Mouse (Mus musculus) liver, embryonic 16.5 days (tissue): ENCODE data around the gene Csnk1e. TPM values are rescaled to one million over a fixed set of nuclear protein-coding genes. Genes with fewer than 3 reads are reported as not detected.
A peak's percentile ranks its signal among the peaks of the same experiment; 100 is the strongest.

Experiments
- ATAC-seq: fragments of 200-750 bp; cut with Nextera tagmentation; 2 replicates; pipeline ENCODE4 v1.8.0; 2017; ENCODE audit warnings: low read depth, mild to moderate bottlenecking, moderate number of reproducible peaks, moderate library complexity
- H3K27ac ChIP-seq: fragments of 300-500 bp; sonication (generic); 2 replicates; pipeline ENCODE4 v1.5.1; 2014; ENCODE audit warnings: mild to moderate bottlenecking, low read length
- H3K27me3 ChIP-seq: fragments of 300-500 bp; sonication (generic); 2 replicates; pipeline ENCODE4 v1.6.1; 2014; ENCODE audit warnings: low read depth, low read length, mixed read lengths; ENCODE audit not compliant: control insufficient read depth, insufficient read depth
- H3K36me3 ChIP-seq: fragments of 300-500 bp; sonication (generic); 2 replicates; pipeline ENCODE4 v1.6.1; 2014; ENCODE audit warnings: mild to moderate bottlenecking; ENCODE audit not compliant: control insufficient read depth, insufficient read depth
- H3K4me1 ChIP-seq: fragments of 300-500 bp; sonication (generic); 2 replicates; pipeline ENCODE4 v1.6.1; 2014; ENCODE audit warnings: low read depth, low read length, mixed read lengths; ENCODE audit not compliant: control insufficient read depth
- H3K4me2 ChIP-seq: fragments of 300-500 bp; sonication (generic); 2 replicates; pipeline ENCODE4 v1.6.1; 2014; ENCODE audit warnings: low read depth, low read length, mixed read lengths
- H3K4me3 ChIP-seq: fragments of 300-500 bp; sonication (generic); 2 replicates; pipeline ENCODE4 v1.5.1; 2014; ENCODE audit warnings: low read depth, mild to moderate bottlenecking, low read length
- H3K9ac ChIP-seq: fragments of 300-500 bp; sonication (generic); 2 replicates; pipeline ENCODE4 v1.6.1; 2014; ENCODE audit warnings: low read depth, low read length
- H3K9me3 ChIP-seq: fragments of 300-500 bp; sonication (generic); replicated peaks from 2 replicates; pipeline ENCODE4 v1.6.1; 2016; ENCODE audit warnings: low read length; ENCODE audit not compliant: control insufficient read depth
- WGBS: fragments of 180-500 bp; shearing (Covaris S2); extraction: QIAGEN DNeasy Blood & Tissue Kit; methylation state at CpG from one replicate; pipeline ENCODE4 v1.1.7; 2014; ENCODE audit not compliant: insufficient replicate concordance; 5-methylcytosine and 5-hydroxymethylcytosine counted together
- polyA plus RNA-seq: library from polyadenylated mRNA; unstranded; fragments of >200 nt; fragmentation: Nextera tagmentation; extraction: Ambion mirVana; gene quantifications from 2 replicates; pipeline ENCODE4 v1.2.1, GENCODE M21; 2015

The Csnk1e gene
- polyA plus RNA-seq = 4.2 and 4.8 TPM in 2 replicates

- peak; percentile 74 for ATAC-seq
- Histone ChIP-seq H3K27ac (no peak within 1 kb of the TSS), H3K4me2 (peak within 1 kb of the TSS; percentile 42), H3K9ac (no peak within 1 kb of the TSS; the same call in 1 of the 2 replicates), H3K4me3 (peak within 1 kb of the TSS; percentile 19), H3K9me3 (no peaks in the 10 kb centered on the region), H3K4me1 (no peaks in the 10 kb centered on the region; the same call in 1 of the 2 replicates), H3K27me3 (no peaks in the 10 kb centered on the region), H3K36me3 (no peaks in the 10 kb centered on the region)
- 3% methylated on average over 24 of the region's 24 CpGs for WGBS
Measured at GRCm38 (mm10) chr15:79455106-79455810, at the start of gene Csnk1e. Csnk1e (minus strand) TSS chr15:79455566.

DNA sequence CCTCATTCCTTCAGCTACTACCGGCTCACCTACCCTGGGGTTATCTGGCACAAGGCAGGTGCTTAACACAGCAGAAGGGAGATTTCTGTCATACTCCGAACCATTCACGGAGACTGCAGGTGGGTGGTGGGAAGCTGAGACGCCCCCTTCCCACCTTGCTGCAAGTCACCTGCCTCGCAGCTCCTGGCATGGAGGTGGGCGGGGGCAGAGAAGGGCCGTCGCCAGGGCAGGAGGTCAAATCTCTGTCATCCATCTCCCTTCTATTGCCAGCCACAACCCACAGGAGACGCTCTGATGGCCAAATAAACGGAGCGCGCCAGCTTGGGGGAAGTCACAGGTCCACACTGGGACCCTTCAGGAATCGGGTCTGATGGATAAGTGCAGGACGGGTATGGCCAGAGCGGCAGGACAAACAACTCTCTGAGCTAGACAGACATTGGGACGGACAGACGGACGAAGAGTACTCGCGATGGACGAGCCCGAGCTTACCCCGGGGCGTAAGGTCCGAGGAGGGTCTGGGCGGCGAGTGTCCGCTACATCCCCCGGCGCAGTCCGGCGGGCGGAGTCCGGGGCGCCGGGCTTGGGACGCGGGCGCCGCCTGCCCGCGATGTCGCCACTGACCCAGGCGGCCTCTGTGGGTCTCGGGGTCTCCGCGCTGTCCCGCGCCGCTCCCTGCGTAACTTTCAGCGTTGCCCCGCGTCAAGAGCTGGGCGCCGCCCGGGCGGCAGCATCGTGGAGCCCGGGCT, 49.5 kb upstream of the Csnk1e start, which contains the start of gene Kcnj4:
Gene Kcnj4 (minus strand): TSS at position 535 of the 746 bp plus-strand sequence.
- whole genome bisulfite sequencing = 2% methylated on average over 60 of the region's 60 CpGs
- no peaks in the 10 kb centered on the region for H3K9me3 ChIP-seq
- no peaks in the 10 kb centered on the region for H3K36me3 ChIP-seq
- H3K9ac ChIP-seq = no peak within 1 kb of the TSS
- H3K27me3 ChIP-seq = peaks cover 79% of the 10 kb centered on the region
- H3K4me2 ChIP-seq = peak within 1 kb of the TSS; percentile 68
- H3K4me1 ChIP-seq = no peaks in the 10 kb centered on the region
- H3K4me3 ChIP-seq = peak within 1 kb of the TSS; percentile 49
- no peak within 1 kb of the TSS for H3K27ac ChIP-seq
- no peak for ATAC-seq

- H3K4me3 ChIP-seq = no peak overlapping the region
- H3K4me2 ChIP-seq = no peak overlapping the region
- H3K27me3 ChIP-seq = peaks cover 80% of the 10 kb centered on the region
- H3K27ac ChIP-seq = no peak overlapping the region
- H3K36me3 ChIP-seq = no peaks in the 10 kb centered on the region
- ATAC-seq = no peak
- H3K9me3 ChIP-seq = no peaks in the 10 kb centered on the region
- WGBS = 62% methylated on average over 5 of the region's 5 CpGs
- no peak overlapping the region for H3K9ac ChIP-seq
- no peaks in the 10 kb centered on the region for H3K4me1 ChIP-seq
Measured at GRCm38 (mm10) chr15:79503438-79503837, 48.1 kb upstream of the Csnk1e start.

- no peak for ATAC-seq
- no peaks in the 10 kb centered on the region for H3K4me1 ChIP-seq
- H3K9me3 ChIP-seq = no peaks in the 10 kb centered on the region
- H3K36me3 ChIP-seq = no peaks in the 10 kb centered on the region
- H3K27me3 ChIP-seq = peaks cover 75% of the 10 kb centered on the region
- H3K9ac ChIP-seq = no peak overlapping the region
- H3K4me3 ChIP-seq = no peak overlapping the region
- H3K27ac ChIP-seq = no peak overlapping the region
- no peak overlapping the region for H3K4me2 ChIP-seq
- WGBS = 12% methylated on average over 18 of the region's 18 CpGs
Measured at GRCm38 (mm10) chr15:79502891-79503341, 47.5 kb upstream of the Csnk1e start.

DNA sequence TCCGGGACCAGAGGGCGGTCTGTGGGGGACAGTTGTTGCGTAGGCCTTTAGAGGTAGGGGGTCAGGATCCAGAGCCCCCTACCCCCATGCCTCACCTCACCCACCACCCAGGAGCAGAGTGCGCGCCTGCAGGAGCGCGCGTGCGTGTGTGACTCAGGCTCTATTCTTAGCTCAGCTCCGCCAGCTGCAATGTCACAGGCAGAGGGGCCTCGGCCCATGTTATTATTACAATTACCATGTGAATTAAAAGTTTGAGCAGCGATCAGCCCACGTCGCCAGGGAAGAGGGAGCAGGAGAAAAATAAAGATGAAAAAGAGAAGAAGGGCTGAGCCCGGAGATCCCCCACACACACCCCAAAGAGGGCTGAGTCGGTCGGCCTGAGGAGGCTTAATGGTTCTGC, 44.7 kb upstream of the Csnk1e start:
- H3K9ac ChIP-seq = no peak overlapping the region
- 65% methylated on average over 17 of the region's 17 CpGs for WGBS
- H3K4me2 ChIP-seq = no peak overlapping the region
- no peak for ATAC-seq
- H3K4me1 ChIP-seq = no peaks in the 10 kb centered on the region
- H3K27ac ChIP-seq = no peak overlapping the region
- peaks cover 47% of the 10 kb centered on the region for H3K27me3 ChIP-seq
- H3K4me3 ChIP-seq = no peak overlapping the region
- H3K9me3 ChIP-seq = no peaks in the 10 kb centered on the region
- H3K36me3 ChIP-seq = no peaks in the 10 kb centered on the region

DNA sequence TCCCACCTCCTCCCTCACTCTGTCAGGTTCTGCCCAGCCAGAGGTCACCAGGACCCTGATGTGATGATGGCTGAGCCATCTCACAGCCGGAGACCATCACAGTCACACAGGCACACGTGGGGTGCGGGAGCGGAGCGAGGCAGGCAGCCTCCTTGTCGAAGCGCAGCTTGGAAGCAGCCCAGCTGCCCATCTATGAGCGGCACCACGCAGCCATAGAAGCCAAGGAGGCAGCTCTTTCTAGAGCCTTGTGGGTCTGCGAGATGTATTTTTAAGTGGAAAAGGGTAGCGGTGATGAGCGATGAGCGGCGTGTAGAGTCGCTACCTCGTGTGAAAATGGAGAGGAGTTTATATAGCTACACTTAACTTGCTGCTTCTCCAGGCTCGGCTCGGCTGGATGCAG, 38.2 kb upstream of the Csnk1e start:
- Histone ChIP-seq H3K9ac (no peak overlapping the region), H3K4me2 (no peak overlapping the region), H3K4me1 (no peaks in the 10 kb centered on the region), H3K36me3 (no peaks in the 10 kb centered on the region), H3K4me3 (no peak overlapping the region), H3K27ac (no peak overlapping the region), H3K9me3 (no peaks in the 10 kb centered on the region), H3K27me3 (peaks cover 12% of the 10 kb centered on the region)
- WGBS = 47% methylated on average over 18 of the region's 18 CpGs
- ATAC-seq = no peak

DNA sequence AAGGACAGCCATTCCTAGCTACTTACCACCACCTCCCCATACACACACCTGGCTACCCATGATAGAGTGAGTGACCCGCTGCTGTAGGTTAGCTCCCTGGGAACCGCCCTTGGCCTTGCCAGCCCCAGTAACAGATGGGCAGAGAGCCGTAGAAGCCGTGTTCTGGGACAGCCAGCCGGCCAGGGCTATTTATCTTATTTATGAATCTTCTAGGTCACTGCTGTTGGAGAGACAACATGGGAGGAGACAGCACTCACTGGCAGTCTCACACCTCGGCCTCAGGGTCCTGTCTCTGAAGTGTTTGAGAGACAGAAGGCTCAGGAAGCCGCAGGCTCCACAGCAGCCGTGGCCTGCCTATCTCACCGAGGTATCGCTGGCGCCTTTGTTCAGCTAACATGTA, 34.1 kb upstream of the Csnk1e start:
- Histone ChIP-seq H3K4me1 (no peaks in the 10 kb centered on the region), H3K27me3 (peaks cover 12% of the 10 kb centered on the region), H3K4me3 (no peak overlapping the region), H3K27ac (no peak overlapping the region), H3K9me3 (no peaks in the 10 kb centered on the region), H3K9ac (no peak overlapping the region), H3K36me3 (no peaks in the 10 kb centered on the region), H3K4me2 (no peak overlapping the region)
- ATAC-seq = no peak
- 60% methylated on average over 11 of the region's 11 CpGs for WGBS

DNA sequence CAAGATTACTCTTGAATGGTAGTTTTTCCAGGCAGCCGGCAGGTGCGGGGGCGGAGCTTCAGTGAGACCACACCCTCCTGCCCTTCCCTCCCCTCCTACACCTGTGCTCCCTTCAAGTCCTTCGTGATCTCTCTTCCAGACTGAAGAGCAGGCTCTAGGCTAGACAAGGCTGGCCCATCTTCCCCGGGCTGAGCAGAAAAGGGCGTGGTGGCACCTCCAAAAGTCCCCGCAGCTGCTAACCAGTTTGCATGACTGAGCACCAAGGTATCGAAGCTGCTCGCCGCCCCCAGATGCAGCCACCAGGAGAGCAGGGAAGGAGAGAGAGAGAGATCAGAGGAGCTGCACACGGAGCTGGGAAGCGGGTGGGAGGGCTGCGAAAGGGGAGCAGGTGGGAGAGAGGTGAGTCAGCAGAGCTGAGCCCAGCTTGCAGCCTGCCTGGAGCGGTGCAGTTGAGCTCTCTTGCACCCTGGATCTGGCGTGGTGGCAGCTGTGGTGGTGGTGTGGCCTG, 25.9 kb upstream of the Csnk1e start:
- Histone ChIP-seq H3K36me3 (no peaks in the 10 kb centered on the region), H3K9ac (no peak overlapping the region), H3K9me3 (no peaks in the 10 kb centered on the region), H3K4me2 (no peak overlapping the region), H3K27ac (no peak overlapping the region), H3K4me1 (no peaks in the 10 kb centered on the region), H3K4me3 (no peak overlapping the region), H3K27me3 (peaks cover 8% of the 10 kb centered on the region; the same call in 1 of the 2 replicates)
- WGBS = 11% methylated on average over 15 of the region's 15 CpGs
- no peak for ATAC-seq

DNA sequence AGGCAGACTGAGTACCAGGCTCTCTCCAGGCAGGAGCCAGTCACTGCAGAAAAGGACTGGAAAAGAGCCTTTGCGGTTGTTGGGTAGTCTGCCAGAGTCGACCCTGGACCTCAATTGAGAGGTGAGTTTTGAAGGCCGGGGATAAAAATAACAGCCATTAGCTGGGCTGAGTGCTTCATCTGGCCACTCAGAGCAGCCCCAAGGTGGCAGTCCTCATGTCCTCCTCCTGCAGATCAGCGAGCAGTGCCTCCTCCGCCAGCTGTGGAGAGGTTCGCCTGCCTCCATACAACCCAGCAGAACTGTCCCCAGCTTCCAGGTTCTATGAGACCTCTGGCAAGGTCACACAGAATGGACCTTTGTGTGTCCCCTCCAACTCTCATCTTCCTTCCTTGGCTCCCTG, 21.9 kb upstream of the Csnk1e start:
- Histone ChIP-seq H3K27ac (no peak overlapping the region), H3K27me3 (peaks cover 8% of the 10 kb centered on the region; the same call in 1 of the 2 replicates)
- WGBS = 45% methylated on average over 6 of the region's 6 CpGs

More for the DNA sequence above, 21.9 kb upstream of the Csnk1e start:
- ATAC-seq = no peak
- no peaks in the 10 kb centered on the region for H3K4me1 ChIP-seq
- H3K36me3 ChIP-seq = no peaks in the 10 kb centered on the region
- no peaks in the 10 kb centered on the region for H3K9me3 ChIP-seq
- no peak overlapping the region for H3K9ac ChIP-seq
- no peak overlapping the region for H3K4me2 ChIP-seq
- H3K4me3 ChIP-seq = no peak overlapping the region
